Mouse (Mus musculus) liver, embryonic 15.5 days (tissue): ENCODE measurements around the gene Elmod3. TPM values are rescaled to one million over a fixed set of nuclear protein-coding genes. Genes with fewer than 3 reads are reported as not detected.

Experiments used
- ATAC-seq: fragments of 200-750 bp; cut with Nextera tagmentation; 2 replicates; pipeline ENCODE4 v1.8.0; 2017; ENCODE audit warnings: moderate number of reproducible peaks, mild to moderate bottlenecking, moderate library complexity; ENCODE audit not compliant: insufficient read depth
- H3K27ac ChIP-seq: fragments of 300-500 bp; sonication (generic); replicated peaks from 2 replicates; pipeline ENCODE4 v1.5.1; 2015; ENCODE audit warnings: mild to moderate bottlenecking, inconsistent platforms
- H3K27me3 ChIP-seq: fragments of 300-500 bp; sonication (generic); 2 replicates; pipeline ENCODE4 v1.6.1; 2015; ENCODE audit warnings: mild to moderate bottlenecking, inconsistent platforms
- H3K36me3 ChIP-seq: fragments of 300-500 bp; sonication (generic); replicated peaks from 2 replicates; pipeline ENCODE4 v1.6.1; 2015; ENCODE audit warnings: moderate library complexity, mild to moderate bottlenecking, inconsistent platforms
- H3K4me1 ChIP-seq: fragments of 300-500 bp; sonication (generic); replicated peaks from 2 replicates; pipeline ENCODE4 v1.6.1; 2015; ENCODE audit warnings: inconsistent platforms
- H3K4me2 ChIP-seq: fragments of 300-500 bp; sonication (generic); 2 replicates; pipeline ENCODE4 v1.6.1; 2015; ENCODE audit warnings: moderate library complexity, mild to moderate bottlenecking, inconsistent platforms
- H3K4me3 ChIP-seq: fragments of 300-500 bp; sonication (generic); replicated peaks from 2 replicates; pipeline ENCODE4 v1.5.1; 2015; ENCODE audit warnings: mild to moderate bottlenecking, inconsistent platforms
- H3K9ac ChIP-seq: fragments of 300-500 bp; sonication (generic); 2 replicates; pipeline ENCODE4 v1.6.1; 2015; ENCODE audit warnings: moderate library complexity, mild to moderate bottlenecking, inconsistent platforms
- H3K9me3 ChIP-seq: fragments of 300-500 bp; sonication (generic); replicated peaks from 2 replicates; pipeline ENCODE4 v1.6.1; 2016; ENCODE audit warnings: inconsistent platforms
- WGBS: fragments of 180-500 bp; shearing (Covaris S2); methylation state at CpG from one replicate; pipeline ENCODE4 v1.1.7; 2015; ENCODE audit warnings: mixed read lengths; ENCODE audit not compliant: insufficient replicate concordance; 5-methylcytosine and 5-hydroxymethylcytosine counted together
- polyA plus RNA-seq: library from polyadenylated mRNA; unstranded; fragments of >200 nt; fragmentation: Nextera tagmentation; extraction: Ambion mirVana; gene quantifications from 2 replicates; pipeline ENCODE4 v1.2.1, GENCODE M21; 2015

The Elmod3 gene
- polyA plus RNA-seq, 1 experiment from 2014 or later: 4.2 TPM

GRCm38 (mm10) chr6:72593011-72593803 is 5.0 kb downstream of the Elmod3 start:
- H3K4me3 ChIP-seq: no peak overlapping the region
- no peak overlapping the region for H3K27ac ChIP-seq
- H3K4me1 ChIP-seq: peaks cover 15% of the 10 kb centered on the region
- H3K4me2 ChIP-seq: no peak overlapping the region
- no peaks in the 10 kb centered on the region for H3K9me3 ChIP-seq
- H3K9ac ChIP-seq: no peak overlapping the region
- ATAC-seq: no peak
- no peaks in the 10 kb centered on the region for H3K36me3 ChIP-seq
- H3K27me3 ChIP-seq: no peaks in the 10 kb centered on the region
- WGBS: 60% methylated on average over 6 of the region's 6 CpGs

- Histone ChIP-seq H3K27ac (no peak overlapping the region), H3K9ac (no peak overlapping the region), H3K9me3 (no peaks in the 10 kb centered on the region), H3K4me2 (no peak overlapping the region), H3K27me3 (no peaks in the 10 kb centered on the region), H3K4me3 (no peak overlapping the region), H3K4me1 (no peaks in the 10 kb centered on the region), H3K36me3 (no peaks in the 10 kb centered on the region)
- ATAC-seq: no peak
Observed at GRCm38 (mm10) chr6:72590111-72590510, 8.1 kb downstream of the Elmod3 start.

GRCm38 (mm10) chr6:72588307-72588706 is 9.9 kb downstream of the Elmod3 start:
- no peak for ATAC-seq
- no peak overlapping the region for H3K9ac ChIP-seq
- H3K9me3 ChIP-seq: no peaks in the 10 kb centered on the region

GRCm38 (mm10) chr6:72586701-72587100 is 11.5 kb downstream of the Elmod3 start:
- 56% methylated on average over 3 of the region's 3 CpGs for WGBS
- ATAC-seq: no peak

More at GRCm38 (mm10) chr6:72588307-72588706, 9.9 kb downstream of the Elmod3 start:
- Histone ChIP-seq H3K27ac (no peak overlapping the region), H3K27me3 (no peaks in the 10 kb centered on the region), H3K36me3 (no peaks in the 10 kb centered on the region), H3K4me1 (no peaks in the 10 kb centered on the region), H3K4me3 (no peak overlapping the region), H3K4me2 (no peak overlapping the region)

GRCm38 (mm10) chr6:72584154-72584553 is 14.1 kb downstream of the Elmod3 start:
- no peak overlapping the region for H3K4me3 ChIP-seq
- peak; percentile 47 for ATAC-seq
- no peaks in the 10 kb centered on the region for H3K4me1 ChIP-seq
- 74% methylated on average over 11 of the region's 11 CpGs for WGBS
- H3K27me3 ChIP-seq: no peaks in the 10 kb centered on the region
- H3K36me3 ChIP-seq: 0 out of 2 replicates have a peak, but pooled peaks cover 4% of the 10 kb centered on the region
- H3K9me3 ChIP-seq: no peaks in the 10 kb centered on the region
- H3K27ac ChIP-seq: peak overlapping the region; percentile 31; the same call in 1 of the 2 replicates
- no peak overlapping the region for H3K4me2 ChIP-seq
- H3K9ac ChIP-seq: no peak overlapping the region

More at GRCm38 (mm10) chr6:72586701-72587100, 11.5 kb downstream of the Elmod3 start:
- Histone ChIP-seq H3K27me3 (no peaks in the 10 kb centered on the region), H3K27ac (no peak overlapping the region), H3K4me3 (no peak overlapping the region), H3K9me3 (no peaks in the 10 kb centered on the region), H3K9ac (no peak overlapping the region), H3K36me3 (no peaks in the 10 kb centered on the region), H3K4me2 (no peak overlapping the region), H3K4me1 (no peaks in the 10 kb centered on the region)

- H3K27me3 ChIP-seq: no peaks in the 10 kb centered on the region
- H3K9me3 ChIP-seq: no peaks in the 10 kb centered on the region
- H3K4me3 ChIP-seq: no peak overlapping the region
- WGBS: 67% methylated on average over 4 of the region's 4 CpGs
- H3K4me1 ChIP-seq: no peaks in the 10 kb centered on the region
- no peak overlapping the region; the same call in 1 of the 2 replicates for H3K27ac ChIP-seq
- no peak for ATAC-seq
- no peak overlapping the region for H3K4me2 ChIP-seq
- no peak overlapping the region for H3K9ac ChIP-seq
- 0 out of 2 replicates have a peak, but pooled peaks cover 7% of the 10 kb centered on the region for H3K36me3 ChIP-seq
Observed at GRCm38 (mm10) chr6:72583211-72583839, 14.9 kb downstream of the Elmod3 start.

- no peaks in the 10 kb centered on the region for H3K27me3 ChIP-seq
- no peak overlapping the region for H3K4me3 ChIP-seq
- no peaks in the 10 kb centered on the region for H3K9me3 ChIP-seq
- WGBS: 51% methylated on average over 11 of the region's 11 CpGs
- no peak overlapping the region for H3K4me2 ChIP-seq
- no peaks in the 10 kb centered on the region for H3K4me1 ChIP-seq
- H3K27ac ChIP-seq: no peak overlapping the region
- no peak for ATAC-seq
- H3K9ac ChIP-seq: no peak overlapping the region
- H3K36me3 ChIP-seq: 0 out of 2 replicates have a peak, but pooled peaks cover 7% of the 10 kb centered on the region
Observed at GRCm38 (mm10) chr6:72581625-72582382, 16.4 kb downstream of the Elmod3 start.

- no peak for ATAC-seq
Observed at GRCm38 (mm10) chr6:72576041-72576440, 22.2 kb downstream of the Elmod3 start.

GRCm38 (mm10) chr6:72571826-72572225 is 26.4 kb downstream of the Elmod3 start:
- H3K4me2 ChIP-seq: no peak overlapping the region
- H3K4me1 ChIP-seq: no peaks in the 10 kb centered on the region
- H3K4me3 ChIP-seq: no peak overlapping the region
- H3K36me3 ChIP-seq: 0 out of 2 replicates have a peak, but pooled peaks cover 4% of the 10 kb centered on the region
- H3K9me3 ChIP-seq: no peaks in the 10 kb centered on the region
- WGBS: 55% methylated on average over 3 of the region's 3 CpGs
- no peak for ATAC-seq
- no peak overlapping the region for H3K27ac ChIP-seq
- H3K27me3 ChIP-seq: no peaks in the 10 kb centered on the region
- no peak overlapping the region for H3K9ac ChIP-seq

More at GRCm38 (mm10) chr6:72576041-72576440, 22.2 kb downstream of the Elmod3 start:
- no peak overlapping the region for H3K4me3 ChIP-seq
- H3K4me2 ChIP-seq: no peak overlapping the region
- H3K4me1 ChIP-seq: no peaks in the 10 kb centered on the region
- H3K9me3 ChIP-seq: no peaks in the 10 kb centered on the region
- H3K36me3 ChIP-seq: 0 out of 2 replicates have a peak, but pooled peaks cover 11% of the 10 kb centered on the region
- no peak overlapping the region for H3K27ac ChIP-seq
- 72% methylated on average over 3 of the region's 3 CpGs for WGBS
- H3K9ac ChIP-seq: no peak overlapping the region
- H3K27me3 ChIP-seq: no peaks in the 10 kb centered on the region

GRCm38 (mm10) chr6:72570644-72571397 is 27.4 kb downstream of the Elmod3 start:
- WGBS: 79% methylated on average over 10 of the region's 10 CpGs
- Histone ChIP-seq H3K4me1 (peaks cover 1% of the 10 kb centered on the region), H3K36me3 (0 out of 2 replicates have a peak, but pooled peaks cover 4% of the 10 kb centered on the region), H3K9ac (no peak overlapping the region), H3K9me3 (no peaks in the 10 kb centered on the region), H3K27me3 (no peaks in the 10 kb centered on the region), H3K4me2 (no peak overlapping the region), H3K4me3 (no peak overlapping the region), H3K27ac (no peak overlapping the region)
- ATAC-seq: no peak
